Mouse (Mus musculus): ENCODE measurements around the gene Il1rn. TPM values are rescaled to one million over a fixed set of nuclear protein-coding genes. Genes with fewer than 3 reads are reported as not detected.

The Il1rn gene
- 2.2 TPM for polyA plus RNA-seq (2017; shearing (Covaris generic))

GRCm38 (mm10) chr2:24336545-24336944 lies at the start of gene Il1rn:
Gene Il1rn (plus strand): TSS chr2:24336853.

GRCm38 (mm10) chr2:24290896-24291295 lies 45.8 kb upstream of the Il1rn start, which contains the start of gene Il1f10:
Gene Il1f10 (plus strand): TSS chr2:24291196.

DNA sequence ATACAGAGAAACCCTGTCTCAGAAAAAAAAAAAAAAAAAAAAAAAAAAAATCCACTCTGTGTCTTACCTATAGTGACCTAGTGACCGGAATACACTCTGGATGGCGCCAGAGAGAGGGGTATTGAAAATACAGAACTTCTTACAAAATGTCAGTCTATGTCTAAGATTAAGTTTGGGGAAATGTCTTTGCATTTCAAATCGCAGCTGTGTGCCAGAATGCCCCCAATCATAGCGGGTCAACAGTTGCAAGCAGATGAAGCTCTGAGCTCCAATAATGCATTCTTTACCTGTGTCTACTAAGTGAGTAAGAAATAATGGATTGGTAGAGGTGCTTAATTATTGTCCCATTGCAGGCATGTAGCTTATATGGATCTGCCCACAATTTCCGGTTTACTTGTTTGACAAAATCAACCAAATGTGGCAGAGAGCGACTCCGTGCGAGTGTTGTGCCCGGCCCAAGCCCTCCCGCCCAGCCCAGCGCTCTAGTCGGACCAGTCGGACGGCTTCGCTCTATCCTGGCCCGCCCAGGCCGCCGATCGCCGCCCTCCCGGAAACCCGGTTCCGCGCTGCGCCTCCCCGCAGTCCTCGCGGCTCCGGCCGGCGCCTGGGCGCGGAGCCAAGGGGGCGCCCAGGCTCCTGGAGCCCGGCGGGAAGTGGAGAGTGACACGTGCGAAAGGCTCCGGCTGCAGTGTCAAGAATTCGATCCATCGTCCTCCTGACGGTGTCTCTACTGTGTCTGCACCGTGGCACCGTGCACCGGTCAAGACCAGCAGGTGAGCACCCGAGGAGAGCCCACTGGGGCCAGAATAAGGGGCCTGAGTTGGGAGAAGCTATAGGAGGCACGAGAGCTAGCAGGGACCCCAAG lies 30.6 kb downstream of the Il1rn start, which contains the start of gene Psd4:
TSS of gene Psd4 (plus strand) at position 551 of the 865 bp plus-strand sequence.

Other genes starting within 250 kb of the Il1rn start
- not detected for gene Tbpl2, start 240.3 kb upstream of the Il1rn start, polyA plus RNA-seq (2017; shearing (Covaris generic))
- gene Il1f8, start 183.7 kb upstream of the Il1rn start, polyA plus RNA-seq (2017; shearing (Covaris generic)): not detected
- gene Il1f9, start 150.4 kb upstream of the Il1rn start, polyA plus RNA-seq (2017; shearing (Covaris generic)): not detected
- not detected for gene Il1f6, start 121.4 kb upstream of the Il1rn start, polyA plus RNA-seq (2017; shearing (Covaris generic))
- not detected for gene Il1f5, start 59.9 kb upstream of the Il1rn start, polyA plus RNA-seq (2017; shearing (Covaris generic))
- not detected for gene Il1f10, start 45.7 kb upstream of the Il1rn start, polyA plus RNA-seq (2017; shearing (Covaris generic))
- 195 TPM for gene Psd4, start 30.7 kb downstream of the Il1rn start, polyA plus RNA-seq (2017; shearing (Covaris generic))
- not detected for gene Pax8, start 138.7 kb downstream of the Il1rn start, polyA plus RNA-seq (2017; shearing (Covaris generic))

Data from CD4-positive, CD25-positive, alpha-beta regulatory T cell, adult 9 weeks (primary cell).